Mouse (Mus musculus) CH12F3 (cell line): ENCODE measurements around the gene Baz1b.

Experiments used
- in situ Hi-C: fragments of 300-500 bp; cut with MboI; formaldehyde crosslinking; loops from 2 replicates; pipeline ENCODE4 v1.14.3; 2020; ENCODE audit warnings: low sequenced_read_pairs

Baz1b gene

GRCm38 (mm10) chr5:135269451-135269850 lies 82.4 kb downstream of the Baz1b start:
- in situ Hi-C loops, result no loop called here

- in situ Hi-C loops, result no loop called here
Measured at GRCm38 (mm10) chr5:135270361-135270760, 83.3 kb downstream of the Baz1b start.

GRCm38 (mm10) chr5:135271563-135272165 lies 84.6 kb downstream of the Baz1b start:
- in situ Hi-C loops, result no loop called here

DNA sequence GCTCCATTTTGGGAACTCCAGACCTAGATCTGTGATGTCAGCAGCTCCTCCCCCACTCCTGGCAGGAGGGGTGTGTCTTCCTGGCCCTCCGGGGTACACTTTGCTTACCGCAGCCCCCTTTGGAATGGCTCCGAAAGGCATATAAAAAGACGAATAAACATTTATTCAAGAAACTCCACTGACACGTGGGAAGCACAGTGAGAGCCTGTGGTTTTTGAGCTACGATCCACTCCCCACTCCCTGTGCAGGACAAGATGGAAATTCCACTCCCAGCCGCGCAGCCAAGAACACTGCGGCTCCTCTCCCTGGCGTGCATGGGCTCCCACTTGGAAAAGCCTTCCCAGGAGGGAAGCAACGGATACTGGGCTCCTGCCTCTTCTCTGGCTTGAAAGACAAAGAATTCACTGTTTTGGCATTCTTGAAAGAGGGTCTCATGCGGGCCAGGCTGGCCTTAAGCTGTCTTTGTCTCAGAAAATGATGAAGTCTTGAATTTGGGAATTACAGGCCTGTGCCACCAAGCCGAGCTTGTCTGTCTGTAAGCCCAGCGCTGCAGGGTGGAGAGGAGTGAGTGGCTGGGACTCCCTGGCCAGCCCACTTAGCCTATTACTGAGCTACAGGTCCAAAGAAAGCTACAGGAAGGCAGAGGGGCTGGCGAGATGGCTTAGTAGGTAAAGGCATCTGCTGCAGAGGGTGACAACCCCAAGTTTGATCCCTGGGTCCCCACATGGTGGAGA lies 87.8 kb downstream of the Baz1b start:
- in situ Hi-C loops, result no loop called here

- in situ Hi-C loops, result no loop called here
Measured at GRCm38 (mm10) chr5:135276597-135276996, 89.5 kb downstream of the Baz1b start.

GRCm38 (mm10) chr5:135280226-135280625 lies 93.2 kb downstream of the Baz1b start:
- in situ Hi-C loops, result loop anchor here (10.0 kb wide), 1 partner anchor 45 kb away; no protein-coding TSS in a partner anchor

DNA sequence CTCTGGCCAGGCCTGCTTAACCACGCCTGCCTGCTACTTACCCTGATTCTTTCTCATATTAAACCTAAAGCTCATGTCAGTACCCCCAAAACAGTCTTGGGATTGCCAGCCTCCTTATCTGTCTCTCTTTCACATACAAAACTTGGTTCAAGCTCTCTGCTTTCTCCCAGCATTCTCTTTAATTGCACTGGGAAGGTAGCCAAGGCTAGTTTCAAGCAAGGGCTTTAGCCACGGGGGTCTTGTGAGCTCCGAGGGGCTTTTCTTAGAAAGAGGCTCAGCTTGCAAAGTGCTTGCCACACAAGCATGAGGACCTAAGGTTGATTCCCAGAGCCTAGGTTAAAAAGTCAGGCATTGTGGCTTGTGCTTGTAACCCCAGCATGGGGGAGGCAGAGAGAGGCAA lies 98.1 kb downstream of the Baz1b start:
- in situ Hi-C loops, result loop anchor here (10.0 kb wide), 1 partner anchor 50 kb away; no protein-coding TSS in a partner anchor

DNA sequence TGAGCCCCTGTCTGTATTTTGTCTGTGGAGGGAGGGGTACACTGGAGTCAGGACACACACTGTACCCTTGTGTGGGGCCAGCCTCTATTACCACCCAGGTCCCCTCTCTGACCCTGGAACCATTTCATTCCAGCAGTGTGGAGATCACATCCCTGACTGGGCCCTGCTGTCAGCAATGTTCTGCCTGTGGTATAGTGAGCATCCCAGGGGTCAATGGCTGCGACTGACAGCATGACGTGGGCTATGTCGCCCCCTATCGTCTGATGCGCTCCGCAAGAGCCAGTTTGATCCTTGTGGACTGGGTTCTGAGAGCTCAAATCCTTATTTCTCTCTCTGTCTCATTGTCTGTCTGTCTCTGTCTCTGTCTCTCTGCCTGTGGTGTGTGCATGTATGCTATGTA lies 99.1 kb downstream of the Baz1b start:
- in situ Hi-C loops, result loop anchor here (10.0 kb wide), 1 partner anchor 51 kb away; no protein-coding TSS in a partner anchor

DNA sequence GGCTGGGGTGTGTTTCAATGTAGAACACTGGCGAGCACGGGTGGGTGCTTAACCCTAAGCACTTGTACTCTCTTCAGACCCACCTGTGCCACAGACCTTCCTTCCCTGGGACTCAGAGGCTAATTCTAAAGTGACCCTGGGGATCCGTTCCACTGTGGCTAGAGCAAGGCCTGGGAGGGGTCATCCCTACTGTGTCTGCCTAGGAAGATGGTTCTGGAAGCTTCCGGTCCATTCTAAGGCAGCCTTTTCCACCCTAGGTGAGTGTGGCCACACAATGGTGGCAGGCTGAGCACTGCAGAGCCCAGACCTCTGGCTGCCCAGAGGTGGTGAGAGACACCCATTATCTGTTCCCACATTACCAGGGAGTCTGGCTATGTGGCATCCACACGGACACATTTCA lies 99.9 kb downstream of the Baz1b start:
- in situ Hi-C loops, result loop anchor here (10.0 kb wide), 1 partner anchor 52 kb away; no protein-coding TSS in a partner anchor

GRCm38 (mm10) chr5:135290703-135291102 lies 103.6 kb downstream of the Baz1b start:
- in situ Hi-C loops, result no loop called here

GRCm38 (mm10) chr5:135291193-135291592 lies 104.1 kb downstream of the Baz1b start:
- in situ Hi-C loops, result no loop called here

- in situ Hi-C loops, result no loop called here
Measured at GRCm38 (mm10) chr5:135292001-135292400, 104.9 kb downstream of the Baz1b start.
